Mouse (Mus musculus) liver, embryonic 14.5 days (tissue): ENCODE data around the gene Timp3.

Experiments
- CTCF ChIP-seq: IDR thresholded peaks from 2 replicates; pipeline ENCODE4 v1.5.1; 2016; ENCODE audit warnings: antibody characterized with exemption, low read depth, control low read depth
- EP300 ChIP-seq: IDR thresholded peaks from 2 replicates; pipeline ENCODE4 v1.6.1; 2016; ENCODE audit warnings: antibody characterized with exemption, low read depth

DNA sequence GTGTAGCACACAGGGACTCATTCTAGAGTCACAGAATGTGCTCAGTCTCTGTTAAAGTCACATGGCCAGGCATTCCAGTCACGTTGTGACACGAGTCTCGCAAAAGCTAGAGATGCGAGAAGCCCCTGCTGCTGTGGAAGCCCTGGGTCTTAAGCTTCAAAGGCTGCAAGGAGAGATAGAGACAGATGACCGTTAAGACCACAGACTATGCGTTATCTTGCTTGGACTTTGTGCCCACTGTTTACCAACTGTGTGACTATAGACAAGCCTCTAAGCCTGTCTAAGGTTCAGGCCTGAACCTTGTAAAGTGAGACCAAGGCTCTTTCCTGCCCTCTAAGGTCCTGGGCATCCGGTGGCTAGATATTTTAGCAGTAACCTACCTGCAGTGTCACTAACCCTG is 42.5 kb downstream of the Timp3 start:
- no peak for TF ChIP-seq CTCF
- TF ChIP-seq EP300, result peak; percentile 87
